Mouse (Mus musculus) mouse trophoblast stem cell (cell line): ENCODE measurements around the gene B4gat1.

ENCODE experiments used
- in situ Hi-C, 2 experiments: fragments of 300-500 bp; cut with MseI, MboI; formaldehyde crosslinking; loops; 2 replicates in 1 of 2; 3 replicates in 1 of 2; pipeline ENCODE4 v1.15.1; 2025

Gene B4gat1

GRCm38 (mm10) chr19:5032686-5033085 is 5.9 kb upstream of the B4gat1 start:
- in situ Hi-C loops = no loop called here

- in situ Hi-C loops = no loop called here
Observed at GRCm38 (mm10) chr19:5036577-5036976, 2.0 kb upstream of the B4gat1 start.

GRCm38 (mm10) chr19:5037678-5038571 is 701 bp upstream of the B4gat1 start:
- in situ Hi-C loops = no loop called here

- in situ Hi-C loops = no loop called here
Observed at GRCm38 (mm10) chr19:5039301-5040114, 882 bp downstream of the B4gat1 start.

- in situ Hi-C loops = no loop called here
Observed at GRCm38 (mm10) chr19:5040862-5041523, 2.4 kb downstream of the B4gat1 start, which contains the start of gene Brms1. Gene Brms1 (plus strand): TSS chr19:5041354.

- in situ Hi-C loops = no loop called here
Observed at GRCm38 (mm10) chr19:5041588-5041987, 3.0 kb downstream of the B4gat1 start.

- in situ Hi-C loops = no loop called here
Observed at GRCm38 (mm10) chr19:5045531-5045930, 6.9 kb downstream of the B4gat1 start.

- in situ Hi-C loops = no loop called here
Observed at GRCm38 (mm10) chr19:5048138-5049056, 9.8 kb downstream of the B4gat1 start.

GRCm38 (mm10) chr19:5049325-5049724 is 10.7 kb downstream of the B4gat1 start:
- in situ Hi-C loops = no loop called here

GRCm38 (mm10) chr19:5050047-5050905 is 11.7 kb downstream of the B4gat1 start, which contains the start of gene Rin1:
Gene Rin1 (plus strand): TSS chr19:5050481.
- in situ Hi-C loops = no loop called here

- in situ Hi-C loops = no loop called here
Observed at GRCm38 (mm10) chr19:5051031-5051430, 12.4 kb downstream of the B4gat1 start.

- in situ Hi-C loops = no loop called here
Observed at GRCm38 (mm10) chr19:5051515-5051914, 12.9 kb downstream of the B4gat1 start.

GRCm38 (mm10) chr19:5052166-5052822 is 13.7 kb downstream of the B4gat1 start:
- in situ Hi-C loops = no loop called here

- in situ Hi-C loops = no loop called here
Observed at GRCm38 (mm10) chr19:5052853-5053252, 14.2 kb downstream of the B4gat1 start.

GRCm38 (mm10) chr19:5053909-5054308 is 15.3 kb downstream of the B4gat1 start:
- in situ Hi-C loops = no loop called here

- in situ Hi-C loops = no loop called here
Observed at GRCm38 (mm10) chr19:5056251-5056650, 17.6 kb downstream of the B4gat1 start.

- in situ Hi-C loops = no loop called here
Observed at GRCm38 (mm10) chr19:5057876-5058775, 19.5 kb downstream of the B4gat1 start.
